Mouse (Mus musculus): ENCODE measurements around the gene S1pr2. TPM values are rescaled to one million over a fixed set of nuclear protein-coding genes. Genes with fewer than 3 reads are reported as not detected.

The S1pr2 gene
- polyA plus RNA-seq (2015; fragmentation: Nextera tagmentation; extraction: Ambion mirVana), result 9.5 and 11.4 TPM in 2 replicates

DNA sequence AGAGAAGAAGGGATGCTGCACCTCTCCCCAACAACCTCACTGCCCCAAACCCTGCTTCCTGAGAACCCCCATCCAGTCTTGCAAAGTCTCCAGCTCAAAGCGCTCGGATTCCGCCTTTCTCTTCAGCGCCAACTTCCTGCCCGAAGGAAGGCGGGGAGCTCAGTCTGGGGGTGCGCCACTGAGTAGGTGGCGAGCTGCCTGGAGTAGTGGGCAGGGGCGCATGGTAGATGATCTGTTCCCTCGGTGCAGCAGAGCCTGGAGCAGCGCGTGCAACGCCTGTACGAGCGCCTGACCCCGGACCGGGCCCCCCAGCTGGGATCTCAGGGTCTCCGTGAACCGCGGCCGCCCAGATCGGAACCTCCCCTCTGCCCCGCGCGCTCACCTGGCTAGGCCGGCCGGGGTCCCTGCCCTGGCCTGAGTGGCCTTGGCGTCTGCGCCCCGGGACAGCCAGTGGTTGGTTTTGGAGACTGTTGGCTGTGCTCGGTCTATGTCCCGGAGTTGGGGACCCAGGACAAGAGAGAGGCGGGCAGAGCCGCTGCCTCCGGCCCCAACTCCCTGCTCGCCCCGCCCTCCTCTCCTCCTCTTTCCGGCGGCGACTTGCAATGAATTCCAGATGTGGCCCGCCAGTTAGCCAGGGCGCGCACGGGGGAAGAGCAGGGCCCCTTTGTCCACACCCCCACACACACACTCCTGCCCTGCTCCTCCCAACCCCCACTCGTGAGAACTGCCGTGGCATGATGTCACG is at the start of gene S1pr2:
Gene S1pr2 (minus strand): TSS at position 566 of the 745 bp plus-strand sequence.
- H3K9ac ChIP-seq (ENCODE audit: low read depth, low read length), result peak within 1 kb of the TSS; percentile 71
- H3K9me3 ChIP-seq (ENCODE audit: control insufficient read depth), result no peaks in the 10 kb centered on the region
- H3K4me1 ChIP-seq (replicated peaks; ENCODE audit: control insufficient read depth, insufficient read depth, low read length), result peaks cover 9% of the 10 kb centered on the region
- peak; percentile 77 for ATAC-seq
- TF ChIP-seq CTCF (IDR thresholded peaks at IDR 0.05; ENCODE audit: low read depth), result no peak
- peak within 1 kb of the TSS; percentile 97 for H3K4me2 ChIP-seq (replicated peaks; ENCODE audit: low read depth)
- peak within 1 kb of the TSS; percentile 84 for H3K27ac ChIP-seq (ENCODE audit: low read depth, low read length)
- H3K27me3 ChIP-seq (replicated peaks; ENCODE audit: control insufficient read depth, insufficient read depth, low read length), result no peaks in the 10 kb centered on the region
- peak within 1 kb of the TSS; percentile 86 for H3K4me3 ChIP-seq (ENCODE audit: low read depth, low read length)
- no peaks in the 10 kb centered on the region for H3K36me3 ChIP-seq (ENCODE audit: control insufficient read depth, insufficient read depth)
- under 1% methylated on average over 43 of the region's 47 CpGs for WGBS

DNA sequence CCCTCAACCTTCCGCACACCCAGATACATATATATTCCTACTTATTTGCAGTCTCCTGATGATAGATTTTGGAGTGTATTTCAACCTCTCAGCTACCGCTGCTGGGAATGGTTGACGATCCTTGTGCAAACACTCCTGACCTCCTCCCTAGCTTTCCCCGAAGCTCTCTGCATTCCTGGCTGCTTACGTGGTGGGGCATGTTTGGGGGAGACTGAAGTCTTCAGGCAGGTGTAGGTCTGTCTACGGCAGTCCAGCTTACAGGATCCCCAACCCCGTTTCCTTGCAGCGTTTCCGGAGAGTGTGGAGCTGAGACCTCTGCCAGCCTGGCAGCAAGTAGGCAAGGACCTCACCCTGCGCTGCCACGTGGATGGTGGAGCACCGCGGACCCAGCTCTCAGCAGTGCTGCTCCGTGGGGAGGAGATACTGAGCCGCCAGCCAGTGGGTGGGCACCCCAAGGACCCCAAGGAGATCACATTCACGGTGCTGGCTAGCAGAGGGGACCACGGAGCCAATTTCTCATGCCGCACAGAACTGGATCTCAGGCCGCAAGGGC is 48.8 kb upstream of the S1pr2 start:
- H3K4me1 ChIP-seq (replicated peaks; ENCODE audit: control insufficient read depth, insufficient read depth, low read length), result peaks cover 5% of the 10 kb centered on the region
- no peak for ATAC-seq
- no peak overlapping the region for H3K27ac ChIP-seq (ENCODE audit: low read depth, low read length)
- 52% methylated on average over 19 of the region's 19 CpGs for WGBS
- H3K4me3 ChIP-seq (ENCODE audit: low read depth, low read length), result no peak overlapping the region
- peaks cover 8% of the 10 kb centered on the region; the same call in 1 of the 2 replicates for H3K36me3 ChIP-seq (ENCODE audit: control insufficient read depth, insufficient read depth)
- H3K27me3 ChIP-seq (replicated peaks; ENCODE audit: control insufficient read depth, insufficient read depth, low read length), result no peaks in the 10 kb centered on the region
- H3K9me3 ChIP-seq (ENCODE audit: control insufficient read depth), result no peaks in the 10 kb centered on the region
- H3K4me2 ChIP-seq (replicated peaks; ENCODE audit: low read depth), result no peak overlapping the region
- no peak overlapping the region for H3K9ac ChIP-seq (ENCODE audit: low read depth, low read length)
- TF ChIP-seq CTCF (IDR thresholded peaks at IDR 0.05; ENCODE audit: low read depth), result no peak

DNA sequence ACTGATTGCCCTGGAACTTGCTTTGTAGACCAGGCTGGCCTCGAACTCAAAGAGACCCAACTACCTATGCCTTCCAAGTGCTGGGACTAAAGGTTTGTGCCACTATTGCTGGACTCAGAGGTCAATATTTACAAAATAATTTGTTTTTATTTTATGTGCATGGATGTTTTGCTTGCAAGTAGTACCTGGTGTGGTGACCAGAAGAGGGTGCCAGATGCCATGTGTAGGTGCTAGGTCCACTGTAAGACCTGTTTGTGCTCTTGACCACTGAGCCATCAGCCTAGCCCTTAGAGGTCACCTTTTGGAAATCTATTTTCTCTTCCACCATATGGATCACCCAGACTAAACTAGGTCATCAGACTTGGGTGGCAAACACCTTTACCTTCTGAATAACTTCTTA is 46.1 kb upstream of the S1pr2 start:
- no peaks in the 10 kb centered on the region for H3K4me1 ChIP-seq (replicated peaks; ENCODE audit: control insufficient read depth, insufficient read depth, low read length)
- peak; percentile 38 for TF ChIP-seq CTCF (IDR thresholded peaks at IDR 0.05; ENCODE audit: low read depth)
- H3K9ac ChIP-seq (ENCODE audit: low read depth, low read length), result no peak overlapping the region
- no peak overlapping the region for H3K4me2 ChIP-seq (replicated peaks; ENCODE audit: low read depth)
- peaks cover 3% of the 10 kb centered on the region; the same call in 1 of the 2 replicates for H3K36me3 ChIP-seq (ENCODE audit: control insufficient read depth, insufficient read depth)
- no peaks in the 10 kb centered on the region for H3K9me3 ChIP-seq (ENCODE audit: control insufficient read depth)
- 76% methylated on average over 1 of the region's 1 CpGs for WGBS
- H3K27ac ChIP-seq (ENCODE audit: low read depth, low read length), result no peak overlapping the region
- no peak overlapping the region for H3K4me3 ChIP-seq (ENCODE audit: low read depth, low read length)
- H3K27me3 ChIP-seq (replicated peaks; ENCODE audit: control insufficient read depth, insufficient read depth, low read length), result no peaks in the 10 kb centered on the region
- no peak for ATAC-seq

DNA sequence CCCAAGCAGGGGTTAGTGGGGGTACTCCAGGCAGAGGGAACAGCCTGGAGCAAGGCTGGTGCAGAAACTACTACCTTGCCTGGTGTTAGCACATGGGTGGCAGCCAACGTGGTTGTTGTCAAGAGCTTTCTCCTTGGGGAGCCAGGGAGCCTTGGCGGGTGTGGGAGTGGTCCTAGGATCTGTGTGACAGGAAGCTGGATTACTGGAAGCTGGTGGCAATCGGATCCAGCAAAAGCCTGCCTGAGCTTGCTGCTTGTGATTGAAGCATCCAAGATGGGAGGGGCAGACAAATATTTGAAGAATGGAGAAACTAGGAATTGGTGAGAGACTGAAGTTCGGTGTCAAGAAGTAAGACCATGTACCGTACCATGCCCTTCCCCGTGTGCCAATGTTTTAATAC is 45.7 kb upstream of the S1pr2 start:
- 61% methylated on average over 6 of the region's 6 CpGs for WGBS
- H3K27me3 ChIP-seq (replicated peaks; ENCODE audit: control insufficient read depth, insufficient read depth, low read length), result no peaks in the 10 kb centered on the region

DNA sequence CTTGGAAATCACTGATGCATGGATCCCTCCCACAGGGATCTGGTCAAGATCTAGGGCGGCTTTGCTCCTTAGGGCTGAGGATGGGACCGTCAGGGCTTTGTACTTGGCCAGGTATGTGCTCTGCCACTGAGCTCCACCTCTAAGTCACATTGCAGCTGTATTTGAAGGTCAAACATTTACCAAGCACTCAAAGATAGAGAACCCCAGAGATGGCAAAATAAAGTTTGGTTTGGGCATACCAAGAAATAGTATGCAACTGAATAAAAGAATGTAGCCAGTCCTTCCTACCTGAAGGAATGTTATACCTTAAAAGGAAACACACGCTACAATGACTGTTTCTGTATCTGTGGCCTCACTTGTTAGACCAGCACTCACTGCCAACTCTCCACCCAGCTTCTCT is 44.8 kb upstream of the S1pr2 start:
- WGBS, result 83% methylated on average over 3 of the region's 3 CpGs
- Histone ChIP-seq H3K9ac (ENCODE audit: low read depth, low read length) (no peak overlapping the region), H3K27me3 (replicated peaks; ENCODE audit: control insufficient read depth, insufficient read depth, low read length) (no peaks in the 10 kb centered on the region), H3K4me2 (replicated peaks; ENCODE audit: low read depth) (no peak overlapping the region), H3K36me3 (ENCODE audit: control insufficient read depth, insufficient read depth) (no peaks in the 10 kb centered on the region), H3K4me1 (replicated peaks; ENCODE audit: control insufficient read depth, insufficient read depth, low read length) (no peaks in the 10 kb centered on the region), H3K9me3 (ENCODE audit: control insufficient read depth) (no peaks in the 10 kb centered on the region), H3K27ac (ENCODE audit: low read depth, low read length) (no peak overlapping the region), H3K4me3 (ENCODE audit: low read depth, low read length) (no peak overlapping the region)
- no peak for TF ChIP-seq CTCF (IDR thresholded peaks at IDR 0.05; ENCODE audit: low read depth)
- ATAC-seq, result no peak

More for the DNA sequence above, 45.7 kb upstream of the S1pr2 start:
- H3K4me2 ChIP-seq (replicated peaks; ENCODE audit: low read depth), result no peak overlapping the region
- peaks cover under 1% of the 10 kb centered on the region; the same call in 1 of the 2 replicates for H3K36me3 ChIP-seq (ENCODE audit: control insufficient read depth, insufficient read depth)
- H3K4me1 ChIP-seq (replicated peaks; ENCODE audit: control insufficient read depth, insufficient read depth, low read length), result no peaks in the 10 kb centered on the region
- H3K27ac ChIP-seq (ENCODE audit: low read depth, low read length), result no peak overlapping the region
- ATAC-seq, result no peak
- no peak overlapping the region for H3K9ac ChIP-seq (ENCODE audit: low read depth, low read length)
- no peak for TF ChIP-seq CTCF (IDR thresholded peaks at IDR 0.05; ENCODE audit: low read depth)
- no peaks in the 10 kb centered on the region for H3K9me3 ChIP-seq (ENCODE audit: control insufficient read depth)
- H3K4me3 ChIP-seq (ENCODE audit: low read depth, low read length), result no peak overlapping the region

DNA sequence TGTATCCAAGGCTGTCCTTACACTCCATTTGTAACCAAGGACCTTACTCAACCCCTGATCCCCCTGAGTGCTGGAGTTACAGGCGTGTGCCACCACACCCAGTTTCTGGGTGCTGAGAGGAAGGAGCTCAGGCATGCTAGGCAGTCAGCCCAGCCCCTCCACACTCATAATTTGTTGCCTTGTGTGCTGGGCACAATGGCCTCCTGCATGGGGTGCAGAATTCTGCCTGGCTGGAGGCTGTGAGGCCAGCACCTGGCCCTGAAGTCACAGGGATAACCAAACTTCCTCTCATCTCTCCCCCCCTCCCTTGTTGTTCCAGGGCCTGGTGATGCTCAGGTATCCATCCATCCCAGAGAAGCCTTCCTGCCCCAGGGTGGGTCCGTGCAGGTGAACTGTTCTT is 42.0 kb upstream of the S1pr2 start:
- Histone ChIP-seq H3K27me3 (replicated peaks; ENCODE audit: control insufficient read depth, insufficient read depth, low read length) (no peaks in the 10 kb centered on the region), H3K4me2 (replicated peaks; ENCODE audit: low read depth) (no peak overlapping the region), H3K9ac (ENCODE audit: low read depth, low read length) (no peak overlapping the region), H3K27ac (ENCODE audit: low read depth, low read length) (no peak overlapping the region), H3K36me3 (ENCODE audit: control insufficient read depth, insufficient read depth) (no peaks in the 10 kb centered on the region), H3K4me3 (ENCODE audit: low read depth, low read length) (no peak overlapping the region), H3K9me3 (ENCODE audit: control insufficient read depth) (no peaks in the 10 kb centered on the region), H3K4me1 (replicated peaks; ENCODE audit: control insufficient read depth, insufficient read depth, low read length) (no peaks in the 10 kb centered on the region)
- 83% methylated on average over 2 of the region's 2 CpGs for WGBS
- no peak for TF ChIP-seq CTCF (IDR thresholded peaks at IDR 0.05; ENCODE audit: low read depth)
- no peak for ATAC-seq

All from intestine, postnatal 0 days (tissue).